17 mouse cellular contexts compared by ENCODE assay signal in genomic region chr11:30177145-30177840, GRCm38 (mm10).
DNase-seq lines count a peak whose midpoint lies in the region; ATAC-seq lines count a peak whose summit lies in the region.
"Had no signal": no experiment of that assay in that cellular context is flagged by ENCODE, and none has a peak within 500 bp of the region (broad histone marks: within the 10 kb centered on the region; RNA-seq: fewer than 3 reads in every experiment).

No protein-coding gene starts in this region.

- intact Hi-C loops in heart, postnatal 14 days (cut with DNase I), result no loop called here

- no peaks in the 10 kb centered on the region; the same call in 1 of the 2 replicates for H3K36me3 ChIP-seq in heart, embryonic 15.5 days
- H3K36me3 ChIP-seq: hindbrain, embryonic 12.5 days; lung, embryonic 15.5 days had no signal

- DNase-seq in heart, postnatal 14 days, result no peak
- peak; percentile 91 for DNase-seq in R1 (ENCODE audit: low read depth, low spot score)
- peak; percentile 58 to 74 for DNase-seq in kidney, adult 8-10 months
- peak; percentile 50 for DNase-seq in naive thymus-derived CD4-positive, alpha-beta T cell, adult 2 months (ENCODE audit: low read depth)
- no peak for DNase-seq in left cerebral cortex, adult 9 months (ENCODE audit: low spot score in 2 of 2)
- DNase-seq in cerebellum, postnatal 14 days, result no peak
- DNase-seq in urinary bladder, adult 18-20 months (ENCODE audit: low spot score in 2 of 2), result no peak
- DNase-seq: cerebellum, adult 8-10 months; forebrain, postnatal 0 days; gastrocnemius, postnatal 14 days; right cerebral cortex, postnatal 14 days; thymus, adult 18-20 months had no signal

- peaks cover 17% of the 10 kb centered on the region for H3K4me1 ChIP-seq in heart, embryonic 15.5 days (replicated peaks)
- H3K4me1 ChIP-seq: hindbrain, embryonic 12.5 days had no signal

- no peak overlapping the region for H3K4me2 ChIP-seq in heart, embryonic 15.5 days
- H3K4me2 ChIP-seq: heart, embryonic 13.5 days; hindbrain, embryonic 12.5 days; liver, embryonic 11.5 days; lung, embryonic 15.5 days had no signal

- no peak overlapping the region for H3K9ac ChIP-seq in heart, embryonic 15.5 days
- H3K9ac ChIP-seq: forebrain, postnatal 0 days; heart, embryonic 13.5 days; hindbrain, embryonic 12.5 days; lung, embryonic 15.5 days had no signal

- 50% methylated on average over 5 of the region's 5 CpGs for WGBS in heart, embryonic 15.5 days

- H3K4me3 ChIP-seq in heart, embryonic 15.5 days, result no peak overlapping the region
- H3K4me3 ChIP-seq: heart, embryonic 13.5 days; hindbrain, embryonic 12.5 days; lung, embryonic 15.5 days had no signal

- ATAC-seq in heart, embryonic 15.5 days (replicated peaks; ENCODE audit: insufficient number of reproducible peaks, insufficient read depth, low FRiP score, low read depth), result no peak

- no peaks in the 10 kb centered on the region for H3K9me3 ChIP-seq in heart, embryonic 15.5 days (replicated peaks)
- H3K9me3 ChIP-seq: heart, embryonic 13.5 days; hindbrain, embryonic 12.5 days; lung, embryonic 15.5 days had no signal

- 0 out of 2 replicates have a peak overlapping the region, but pooled peaks have one; percentile 0 for H3K27ac ChIP-seq in heart, embryonic 15.5 days
- H3K27ac ChIP-seq: hindbrain, embryonic 12.5 days; lung, embryonic 15.5 days had no signal

- H3K27me3 ChIP-seq in heart, embryonic 15.5 days, result no peaks in the 10 kb centered on the region
- H3K27me3 ChIP-seq: heart, embryonic 13.5 days; hindbrain, embryonic 12.5 days; lung, embryonic 15.5 days had no signal

Comparison
In these comparisons a context has a peak if more than half of its experiments do, and no peak if none do; other contexts are left out.
1. DNase-seq: peak in R1 (single experiment), kidney, adult 8-10 months (2 of 2) and naive thymus-derived CD4-positive, alpha-beta T cell, adult 2 months (single experiment); none in heart, postnatal 14 days (0 of 2), left cerebral cortex, adult 9 months (0 of 2), cerebellum, postnatal 14 days (0 of 2) and urinary bladder, adult 18-20 months (0 of 2).